10 mouse cellular contexts compared by ENCODE assay signal in genomic region chr12:72374823-72375225, GRCm38 (mm10). TPM values are rescaled to one million over a fixed set of nuclear protein-coding genes. Genes with fewer than 3 reads are reported as not detected.
DNase-seq lines count a peak whose midpoint lies in the region; ATAC-seq and TF ChIP-seq lines count a peak whose summit lies in the region.
"Had no signal": no experiment of that assay in that cellular context is flagged by ENCODE, and none has a peak within 500 bp of the region (broad histone marks: within the 10 kb centered on the region; RNA-seq: fewer than 3 reads in every experiment).

No protein-coding gene starts in this region.

- TF ChIP-seq CTCF in midbrain, postnatal 0 days (IDR thresholded peaks at IDR 0.05), result no peak

- H3K9ac ChIP-seq in midbrain, postnatal 0 days (replicated peaks; ENCODE audit: low read length, poor library complexity, severe bottlenecking), result no peak overlapping the region
- H3K9ac ChIP-seq: limb, embryonic 15.5 days had no signal

- no peaks in the 10 kb centered on the region for H3K36me3 ChIP-seq in hindbrain, embryonic 10.5 days
- no peaks in the 10 kb centered on the region for H3K36me3 ChIP-seq in midbrain, postnatal 0 days (ENCODE audit: insufficient read depth, low read length)
- H3K36me3 ChIP-seq: limb, embryonic 15.5 days had no signal

- DNase-seq in heart, adult 11 months, result peak; percentile 82
- no peak for DNase-seq in heart, postnatal 25 days (ENCODE audit: low spot score)
- DNase-seq in cerebellum, postnatal 36 days, result peak; percentile 45 to 46
- peak; percentile 73 for DNase-seq in hindbrain, embryonic 10.5 days (ENCODE audit: low spot score)
- DNase-seq in midbrain, postnatal 0 days (ENCODE audit: low spot score), result peak; percentile 87
- no peak for DNase-seq in liver
- DNase-seq in left cerebral cortex, adult 18-20 months (ENCODE audit: low spot score in 2 of 2), result no peak
- DNase-seq: gastrocnemius, postnatal 10 days had no signal

- intact Hi-C loops in heart, postnatal 25 days (cut with DNase I), result no loop called here

- peaks cover 54% of the 10 kb centered on the region for H3K4me1 ChIP-seq in hindbrain, embryonic 10.5 days (replicated peaks)
- peaks cover 20% of the 10 kb centered on the region for H3K4me1 ChIP-seq in midbrain, postnatal 0 days (ENCODE audit: insufficient read depth, low read length)
- H3K4me1 ChIP-seq: limb, embryonic 15.5 days had no signal

- no peaks in the 10 kb centered on the region for H3K9me3 ChIP-seq in hindbrain, embryonic 10.5 days
- H3K9me3 ChIP-seq in midbrain, postnatal 0 days (ENCODE audit: low read length), result no peaks in the 10 kb centered on the region
- H3K9me3 ChIP-seq: limb, embryonic 15.5 days had no signal

- no peaks in the 10 kb centered on the region for H3K27me3 ChIP-seq in hindbrain, embryonic 10.5 days (ENCODE audit: insufficient read depth, poor library complexity, severe bottlenecking)
- no peaks in the 10 kb centered on the region for H3K27me3 ChIP-seq in midbrain, postnatal 0 days (ENCODE audit: insufficient read depth, low read length)
- H3K27me3 ChIP-seq: limb, embryonic 15.5 days had no signal

- peak overlapping the region; percentile 42 for H3K4me3 ChIP-seq in hindbrain, embryonic 10.5 days
- H3K4me3 ChIP-seq in midbrain, postnatal 0 days (ENCODE audit: low read depth, low read length), result no peak overlapping the region
- H3K4me3 ChIP-seq: limb, embryonic 15.5 days had no signal

- WGBS in hindbrain, embryonic 10.5 days, result 25% methylated on average over 11 of the region's 11 CpGs
- WGBS in midbrain, postnatal 0 days, result 18% methylated on average over 11 of the region's 11 CpGs

- H3K27ac ChIP-seq in hindbrain, embryonic 10.5 days, result peak overlapping the region; percentile 94
- H3K27ac ChIP-seq in midbrain, postnatal 0 days (ENCODE audit: low read depth, low read length), result peak overlapping the region; percentile 72
- H3K27ac ChIP-seq: limb, embryonic 15.5 days had no signal

- peak overlapping the region; percentile 24 for H3K4me2 ChIP-seq in midbrain, postnatal 0 days (ENCODE audit: low read depth, low read length, poor library complexity, severe bottlenecking)
- H3K4me2 ChIP-seq: limb, embryonic 15.5 days had no signal

- peak; percentile 38; the same call in 1 of the 2 replicates for ATAC-seq in midbrain, postnatal 0 days (ENCODE audit: low FRiP score)
- no peak for ATAC-seq in monocyte, adult 5-6 weeks (replicated peaks; ENCODE audit: insufficient number of reproducible peaks, low FRiP score, low TSS enrichment, poor library complexity, severe bottlenecking)

RNA-seq across cellular contexts. Expression of gene Rtn1, which starts 34.0 kb away (rescaled TPM):
- 1 to 10 TPM; 3.1 to 5.3 TPM for total RNA-seq in heart, postnatal 25 days (2021)
- 162 and 390 TPM in 2 replicates for polyA plus RNA-seq in hindbrain, embryonic 10.5 days (2016; fragmentation: Nextera tagmentation; extraction: Ambion mirVana)
- 1,958 and 2,696 TPM in 2 replicates for total RNA-seq in midbrain, postnatal 0 days (2014; rRNA removed)
- polyA plus RNA-seq in midbrain, postnatal 0 days (2015; fragmentation: Nextera tagmentation; extraction: Ambion mirVana), result 3,970 and 4,135 TPM in 2 replicates
- total RNA-seq in monocyte, adult 5-6 weeks (2017), result 3.9 to 4.4 TPM (median 4.3 TPM) in 3 replicates
- 1,000 to 10,000 TPM; 1,342 to 1,442 TPM for total RNA-seq in left cerebral cortex, adult 18-20 months (2021)

Comparison
In these comparisons a context has a peak if more than half of its experiments do, and no peak if none do; other contexts are left out.
1. DNase-seq: peak in heart, adult 11 months (single experiment), cerebellum, postnatal 36 days (2 of 2), hindbrain, embryonic 10.5 days (single experiment) and midbrain, postnatal 0 days (single experiment); none in heart, postnatal 25 days (single experiment), liver (single experiment) and left cerebral cortex, adult 18-20 months (0 of 2).
2. RNA of gene Rtn1, which starts 34.0 kb away (total RNA-seq): 1,958 to 2,696 TPM in midbrain, postnatal 0 days and 1,342 to 1,442 TPM in left cerebral cortex, adult 18-20 months; 3.1 to 5.3 TPM in heart, postnatal 25 days and 3.9 to 4.4 TPM in monocyte, adult 5-6 weeks; every median in the first group is over 100 times any median in the second.